Mouse (Mus musculus): ENCODE data around the gene Tuba4a. TPM values are rescaled to one million over a fixed set of nuclear protein-coding genes. Genes with fewer than 3 reads are reported as not detected.

The Tuba4a gene
- total and polyA plus RNA-seq, 3 experiments, result 180 to 294 (median 192) TPM

GRCm38 (mm10) chr1:75187914-75188483, 31.7 kb downstream of the Tuba4a start:
- Histone ChIP-seq H3K9ac (ENCODE audit: insufficient read depth, low read depth) (no peak overlapping the region), H3K9me3 (replicated peaks; ENCODE audit: low read length) (no peaks in the 10 kb centered on the region), H3K36me3 (replicated peaks in 1 of 2; ENCODE audit: control insufficient read depth in 1 of 2, insufficient read depth in 1 of 2, low read length in 1 of 2) (peaks cover 38 to 65% of the 10 kb centered on the region in 2 experiments), H3K27me3 (replicated peaks) (no peaks in the 10 kb centered on the region), H3K79me2 (replicated peaks; ENCODE audit: control insufficient read depth, extremely low read depth, insufficient read depth, poor library complexity, severe bottlenecking) (no peaks in the 10 kb centered on the region), H3K4me3 (replicated peaks in 1 of 3; ENCODE audit: low read depth in 2 of 3, low read length in 2 of 3, poor library complexity in 1 of 3) (no peak overlapping the region), H3K4me2 (ENCODE audit: insufficient read depth, low read depth, poor library complexity, severe bottlenecking) (no peak overlapping the region), H3K4me1 (ENCODE audit: control insufficient read depth in 1 of 2, insufficient read depth in 2 of 2) (peaks cover 5 to 29% of the 10 kb centered on the region in 2 experiments; a peak in 3 of 4 replicates), H3K27ac (ENCODE audit: insufficient read depth, low read depth) (no peak overlapping the region)
- peak; percentile 42 for DNase-seq (ENCODE audit: extremely low read depth)
- in situ Hi-C loops (cut with MboI; ENCODE audit: low pct_ligation_motif_present, low pct_unique_long_range_greater_than_20kb, low sequenced_read_pairs) (no loop called here), dilution Hi-C loops (cut with MboI; ENCODE audit: extremely low pct_ligation_motif_present, extremely low pct_unique_long_range_greater_than_20kb, low sequenced_read_pairs) (no loop called here)
- TF ChIP-seq ZMIZ1 (IDR thresholded peaks at IDR 0.05; ENCODE audit: low read depth, low read length) (no peak), E2F4 (IDR thresholded peaks at IDR 0.05; ENCODE audit: insufficient replicate concordance, low read depth, low read length) (no peak), SMC3 (IDR thresholded peaks at IDR 0.05; ENCODE audit: low read depth, low read length) (no peak), TCF12 (IDR thresholded peaks at IDR 0.05; ENCODE audit: low read depth, low read length) (no peak), EP300 (IDR thresholded peaks at IDR 0.05; ENCODE audit: low read length) (no peak), ZNF384 (IDR thresholded peaks at IDR 0.05; ENCODE audit: low read depth, low read length) (no peak), ELF1 (IDR thresholded peaks at IDR 0.05; ENCODE audit: low read depth, low read length) (no peak), ZKSCAN1 (IDR thresholded peaks at IDR 0.05; ENCODE audit: borderline replicate concordance, low read depth, low read length) (no peak), KAT2A (IDR thresholded peaks at IDR 0.05; ENCODE audit: insufficient replicate concordance, low read length) (no peak), MAFK (IDR thresholded peaks at IDR 0.05; ENCODE audit: insufficient replicate concordance, low read length) (no peak), MAZ (IDR thresholded peaks at IDR 0.05; ENCODE audit: low read depth, low read length) (no peak), JUND (conservative IDR thresholded peaks at IDR 0.05; ENCODE audit: low read depth, low read length) (no peak), IRF4 (IDR thresholded peaks at IDR 0.05; ENCODE audit: low read depth, low read length) (no peak), NELFE (IDR thresholded peaks at IDR 0.05; ENCODE audit: low read depth, low read length) (no peak), RAD21 (IDR thresholded peaks at IDR 0.05; ENCODE audit: low read depth, low read length) (no peak), ZC3H11A (IDR thresholded peaks at IDR 0.05; ENCODE audit: low read depth, low read length) (no peak)

- no peak for DNase-seq (ENCODE audit: extremely low read depth)
- peaks cover 47 to 74% of the 10 kb centered on the region in 2 experiments for H3K36me3 ChIP-seq (replicated peaks in 1 of 2; ENCODE audit: control insufficient read depth in 1 of 2, insufficient read depth in 1 of 2, low read length in 1 of 2)
- TF ChIP-seq RCOR1 (conservative IDR thresholded peaks at IDR 0.05; ENCODE audit: low read depth, low read length), result no peak
- TF ChIP-seq ETS1 (conservative IDR thresholded peaks at IDR 0.05; ENCODE audit: low read depth, low read length), result no peak
- TF ChIP-seq ZC3H11A (IDR thresholded peaks at IDR 0.05; ENCODE audit: low read depth, low read length), result no peak
- TF ChIP-seq MAZ (IDR thresholded peaks at IDR 0.05; ENCODE audit: low read depth, low read length), result no peak
- no peaks in the 10 kb centered on the region for H3K79me2 ChIP-seq (replicated peaks; ENCODE audit: control insufficient read depth, extremely low read depth, insufficient read depth, poor library complexity, severe bottlenecking)
- no peak overlapping the region for H3K4me2 ChIP-seq (ENCODE audit: insufficient read depth, low read depth, poor library complexity, severe bottlenecking)
- H3K27ac ChIP-seq (ENCODE audit: insufficient read depth, low read depth), result no peak overlapping the region
- dilution Hi-C loops (cut with MboI; ENCODE audit: extremely low pct_ligation_motif_present, extremely low pct_unique_long_range_greater_than_20kb, low sequenced_read_pairs), result no loop called here
- H3K9ac ChIP-seq (ENCODE audit: insufficient read depth, low read depth), result no peak overlapping the region
- peaks cover 5 to 28% of the 10 kb centered on the region in 2 experiments; a peak in 3 of 4 replicates for H3K4me1 ChIP-seq (ENCODE audit: control insufficient read depth in 1 of 2, insufficient read depth in 2 of 2)
- H3K4me3 ChIP-seq (replicated peaks in 1 of 3; ENCODE audit: low read depth in 2 of 3, low read length in 2 of 3, poor library complexity in 1 of 3), result no peak overlapping the region
- in situ Hi-C loops (cut with MboI; ENCODE audit: low pct_ligation_motif_present, low pct_unique_long_range_greater_than_20kb, low sequenced_read_pairs), result no loop called here
- H3K9me3 ChIP-seq (replicated peaks; ENCODE audit: low read length), result peaks cover 3% of the 10 kb centered on the region
- H3K27me3 ChIP-seq (replicated peaks), result no peaks in the 10 kb centered on the region
Measured at GRCm38 (mm10) chr1:75187126-75187525, 32.5 kb downstream of the Tuba4a start.
